Mouse (Mus musculus): ENCODE data around the gene 1810013L24Rik. TPM values are rescaled to one million over a fixed set of nuclear protein-coding genes. Genes with fewer than 3 reads are reported as not detected.

1810013L24Rik gene
- 20.7 and 23.0 TPM in 2 replicates for polyA plus RNA-seq (2014; fragmentation: Nextera tagmentation; extraction: Ambion mirVana)

DNA sequence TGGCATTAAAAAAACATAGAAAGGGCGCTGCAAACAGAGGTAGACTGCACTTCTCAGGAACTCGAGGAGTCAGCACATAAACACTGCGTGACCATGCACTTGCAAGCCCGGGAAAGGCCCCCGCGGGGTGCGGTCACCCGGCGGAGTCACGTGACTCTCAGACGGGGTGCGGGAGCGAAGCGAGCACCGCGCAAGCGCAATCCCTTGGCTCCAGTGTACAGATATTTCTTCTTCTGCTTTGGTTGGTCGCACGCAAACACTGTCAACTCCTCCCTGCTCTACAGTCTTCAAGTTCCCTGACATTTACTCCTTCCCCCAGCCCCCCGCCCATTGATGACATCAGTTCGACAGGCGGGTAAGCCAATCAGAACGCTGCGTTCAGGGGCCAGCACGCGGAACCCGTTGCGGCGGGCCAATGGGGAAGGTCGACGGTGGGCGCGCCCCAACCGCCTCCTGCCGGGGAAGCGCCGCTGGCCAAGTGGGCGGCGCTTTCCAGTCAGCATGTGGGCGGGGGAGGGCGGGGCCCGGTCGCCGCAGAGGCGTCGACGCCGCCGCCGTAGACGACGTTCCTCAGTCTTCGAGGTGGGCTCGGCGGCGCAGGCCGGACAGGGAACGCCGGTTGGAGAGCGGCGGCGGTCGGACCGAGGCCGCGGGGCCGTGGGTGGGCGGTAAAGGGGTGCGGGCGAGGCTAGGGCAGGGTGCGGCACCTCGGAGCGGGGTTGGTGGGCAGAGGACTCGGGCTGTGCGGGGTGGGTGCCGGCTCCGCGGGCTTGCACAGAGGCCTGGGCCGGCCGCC is at the start of gene 1810013L24Rik:
Gene 1810013L24Rik, plus strand, starts transcription at position 537 of the 796 bp plus-strand sequence.
- no peaks in the 10 kb centered on the region for H3K36me3 ChIP-seq (ENCODE audit: control insufficient read depth, insufficient read depth, low read length)
- under 1% methylated on average over 68 of the region's 80 CpGs for whole genome bisulfite sequencing
- H3K9me3 ChIP-seq (ENCODE audit: control insufficient read depth, low read length): no peaks in the 10 kb centered on the region
- peak within 1 kb of the TSS; percentile 90 for H3K27ac ChIP-seq (ENCODE audit: low read depth, low read length)
- H3K4me3 ChIP-seq (ENCODE audit: low read depth, low read length): peak within 1 kb of the TSS; percentile 100
- H3K4me1 ChIP-seq (replicated peaks; ENCODE audit: control insufficient read depth, insufficient read depth, low read length): no peaks in the 10 kb centered on the region
- no peaks in the 10 kb centered on the region for H3K27me3 ChIP-seq (ENCODE audit: control insufficient read depth, insufficient read depth, low read length)
- H3K9ac ChIP-seq (ENCODE audit: low read depth, low read length): peak within 1 kb of the TSS; percentile 100
- peak within 1 kb of the TSS; percentile 83 for H3K4me2 ChIP-seq (replicated peaks; ENCODE audit: low read depth, low read length)
- ATAC-seq (ENCODE audit: low FRiP score) (peak; percentile 96), DNase-seq (ENCODE audit: low spot score) (peak; percentile 97)

DNA sequence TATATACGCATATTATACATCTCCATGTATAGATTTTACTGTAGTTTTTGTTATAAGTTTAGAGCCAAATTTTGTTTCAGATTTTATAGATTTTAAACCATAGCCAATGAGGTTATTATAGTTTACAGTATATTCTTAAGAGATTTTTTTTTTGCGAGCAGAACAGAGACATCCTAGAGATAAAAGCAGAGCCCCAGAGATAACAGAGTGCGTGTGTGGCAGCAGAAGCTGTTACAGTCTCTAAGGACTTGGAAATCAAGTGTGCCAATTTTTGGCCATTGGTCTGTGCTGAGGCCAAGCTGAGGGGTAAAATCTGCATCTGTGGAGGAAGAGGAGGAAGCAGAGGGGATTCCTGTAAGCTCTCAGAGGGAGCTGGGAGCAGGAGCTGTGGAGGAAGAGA is 49.7 kb upstream of the 1810013L24Rik start:
- no peak for DNase-seq (ENCODE audit: low spot score)
- Histone ChIP-seq H3K4me3 (ENCODE audit: low read depth, low read length) (no peak overlapping the region), H3K27me3 (ENCODE audit: control insufficient read depth, insufficient read depth, low read length) (no peaks in the 10 kb centered on the region), H3K27ac (ENCODE audit: low read depth, low read length) (no peak overlapping the region), H3K36me3 (ENCODE audit: control insufficient read depth, insufficient read depth, low read length) (no peaks in the 10 kb centered on the region), H3K9ac (ENCODE audit: low read depth, low read length) (no peak overlapping the region), H3K9me3 (ENCODE audit: control insufficient read depth, low read length) (no peaks in the 10 kb centered on the region), H3K4me1 (replicated peaks; ENCODE audit: control insufficient read depth, insufficient read depth, low read length) (no peaks in the 10 kb centered on the region), H3K4me2 (replicated peaks; ENCODE audit: low read depth, low read length) (no peak overlapping the region)
- 94% methylated on average over 3 of the region's 3 CpGs for WGBS
- ATAC-seq (ENCODE audit: low FRiP score): no peak

DNA sequence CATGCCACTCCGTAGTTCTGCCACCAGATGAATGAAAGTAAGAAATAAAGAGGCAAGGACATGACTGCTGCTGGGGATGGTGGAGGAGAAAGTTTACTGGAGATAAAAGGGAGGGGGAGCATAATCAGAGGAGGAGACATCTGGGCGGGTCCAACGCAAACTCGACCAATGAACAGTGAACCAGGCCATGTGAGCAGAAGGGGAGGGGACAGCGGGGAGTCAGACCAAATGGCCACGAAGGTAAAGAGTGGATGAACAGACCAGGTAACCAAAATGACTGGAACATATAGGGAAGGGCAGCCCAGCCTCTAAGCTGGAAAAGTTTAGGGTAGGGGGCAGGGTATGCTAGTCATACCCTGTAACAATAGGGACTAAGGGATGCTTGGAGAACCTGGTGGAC is 48.7 kb upstream of the 1810013L24Rik start:
- Histone ChIP-seq H3K27me3 (ENCODE audit: control insufficient read depth, insufficient read depth, low read length) (no peaks in the 10 kb centered on the region), H3K4me3 (ENCODE audit: low read depth, low read length) (no peak overlapping the region), H3K4me2 (replicated peaks; ENCODE audit: low read depth, low read length) (no peak overlapping the region), H3K27ac (ENCODE audit: low read depth, low read length) (no peak overlapping the region), H3K9me3 (ENCODE audit: control insufficient read depth, low read length) (no peaks in the 10 kb centered on the region), H3K4me1 (replicated peaks; ENCODE audit: control insufficient read depth, insufficient read depth, low read length) (no peaks in the 10 kb centered on the region), H3K36me3 (ENCODE audit: control insufficient read depth, insufficient read depth, low read length) (no peaks in the 10 kb centered on the region), H3K9ac (ENCODE audit: low read depth, low read length) (no peak overlapping the region)
- ATAC-seq (ENCODE audit: low FRiP score): no peak
- DNase-seq (ENCODE audit: low spot score): no peak
- WGBS: 66% methylated on average over 6 of the region's 6 CpGs

GRCm38 (mm10) chr16:8781660-8782059 is 48.2 kb upstream of the 1810013L24Rik start:
- Histone ChIP-seq H3K27ac (ENCODE audit: low read depth, low read length) (no peak overlapping the region), H3K9ac (ENCODE audit: low read depth, low read length) (no peak overlapping the region), H3K36me3 (ENCODE audit: control insufficient read depth, insufficient read depth, low read length) (no peaks in the 10 kb centered on the region), H3K9me3 (ENCODE audit: control insufficient read depth, low read length) (no peaks in the 10 kb centered on the region), H3K4me2 (replicated peaks; ENCODE audit: low read depth, low read length) (no peak overlapping the region), H3K4me3 (ENCODE audit: low read depth, low read length) (no peak overlapping the region), H3K27me3 (ENCODE audit: control insufficient read depth, insufficient read depth, low read length) (no peaks in the 10 kb centered on the region), H3K4me1 (replicated peaks; ENCODE audit: control insufficient read depth, insufficient read depth, low read length) (no peaks in the 10 kb centered on the region)
- WGBS: 83% methylated on average over 2 of the region's 2 CpGs
- ATAC-seq (ENCODE audit: low FRiP score): no peak
- no peak for DNase-seq (ENCODE audit: low spot score)

DNA sequence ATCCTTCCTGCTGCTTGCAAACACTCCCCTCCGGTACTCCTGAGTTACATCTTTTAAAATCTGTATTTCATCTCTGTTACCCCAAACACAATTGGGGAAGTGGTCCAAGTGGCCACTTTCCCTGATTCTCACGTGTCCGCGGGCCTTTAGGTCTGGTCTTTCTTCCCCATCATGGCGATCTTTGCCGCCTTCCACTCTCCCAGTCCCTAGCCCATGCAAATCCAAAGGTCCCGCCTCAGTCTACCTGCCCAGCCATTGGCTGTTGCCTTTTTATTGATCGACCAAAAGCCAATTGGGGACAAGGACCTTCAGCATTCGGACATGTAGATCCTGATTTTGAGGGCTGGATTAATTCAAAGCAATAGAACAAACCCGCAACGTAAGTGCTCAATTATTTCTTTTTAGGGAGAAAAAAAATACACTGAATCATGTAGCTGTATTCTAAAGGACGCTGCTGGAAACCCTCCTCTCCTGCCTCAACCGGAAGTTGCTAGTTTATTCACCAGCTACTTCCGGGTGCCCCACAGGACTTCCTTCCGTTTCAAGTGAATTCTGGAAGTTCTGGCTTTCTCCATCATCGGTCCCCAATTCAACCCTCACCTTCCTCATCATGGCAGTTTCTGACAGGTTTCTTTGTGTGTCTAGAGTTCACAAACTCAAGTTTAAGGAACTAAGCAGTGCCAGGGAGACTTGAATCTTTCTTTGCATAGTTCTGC is 46.5 kb upstream of the 1810013L24Rik start:
- Histone ChIP-seq H3K36me3 (ENCODE audit: control insufficient read depth, insufficient read depth, low read length) (no peaks in the 10 kb centered on the region), H3K4me2 (replicated peaks; ENCODE audit: low read depth, low read length) (no peak overlapping the region), H3K27me3 (ENCODE audit: control insufficient read depth, insufficient read depth, low read length) (no peaks in the 10 kb centered on the region), H3K4me1 (replicated peaks; ENCODE audit: control insufficient read depth, insufficient read depth, low read length) (no peaks in the 10 kb centered on the region), H3K9me3 (ENCODE audit: control insufficient read depth, low read length) (no peaks in the 10 kb centered on the region), H3K4me3 (ENCODE audit: low read depth, low read length) (no peak overlapping the region), H3K9ac (ENCODE audit: low read depth, low read length) (no peak overlapping the region), H3K27ac (ENCODE audit: low read depth, low read length) (no peak overlapping the region)
- no peak for ATAC-seq (ENCODE audit: low FRiP score)
- WGBS: 86% methylated on average over 16 of the region's 16 CpGs
- DNase-seq (ENCODE audit: low spot score): no peak

GRCm38 (mm10) chr16:8784753-8785152 is 45.1 kb upstream of the 1810013L24Rik start:
- Histone ChIP-seq H3K9me3 (ENCODE audit: control insufficient read depth, low read length) (no peaks in the 10 kb centered on the region), H3K36me3 (ENCODE audit: control insufficient read depth, insufficient read depth, low read length) (no peaks in the 10 kb centered on the region), H3K4me1 (replicated peaks; ENCODE audit: control insufficient read depth, insufficient read depth, low read length) (no peaks in the 10 kb centered on the region), H3K27ac (ENCODE audit: low read depth, low read length) (no peak overlapping the region), H3K9ac (ENCODE audit: low read depth, low read length) (no peak overlapping the region), H3K4me3 (ENCODE audit: low read depth, low read length) (no peak overlapping the region), H3K27me3 (ENCODE audit: control insufficient read depth, insufficient read depth, low read length) (no peaks in the 10 kb centered on the region), H3K4me2 (replicated peaks; ENCODE audit: low read depth, low read length) (no peak overlapping the region)
- DNase-seq (ENCODE audit: low spot score) (no peak), ATAC-seq (ENCODE audit: low FRiP score) (no peak)
- 73% methylated on average over 3 of the region's 3 CpGs for WGBS

DNA sequence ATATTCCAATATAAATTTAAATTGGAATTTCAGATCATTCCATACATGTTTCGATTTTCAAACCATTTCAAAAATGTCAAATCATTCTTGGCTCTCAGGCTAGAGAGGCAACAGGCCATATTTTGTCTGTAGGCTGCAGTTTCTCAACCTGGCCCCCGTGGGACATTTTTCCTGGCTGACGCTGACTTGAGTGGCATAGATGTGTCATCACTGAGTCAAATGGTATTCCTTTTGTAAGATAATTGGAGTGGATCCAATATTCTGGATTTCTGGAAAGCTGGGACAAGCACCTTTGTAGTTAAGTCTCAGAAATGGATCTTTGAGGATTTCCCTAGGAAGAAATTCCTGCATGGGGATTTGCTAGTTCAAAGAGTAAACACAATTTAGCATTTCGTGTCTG is 39.0 kb upstream of the 1810013L24Rik start:
- no peak for DNase-seq (ENCODE audit: low spot score)
- Histone ChIP-seq H3K36me3 (ENCODE audit: control insufficient read depth, insufficient read depth, low read length) (no peaks in the 10 kb centered on the region), H3K27ac (ENCODE audit: low read depth, low read length) (no peak overlapping the region), H3K27me3 (ENCODE audit: control insufficient read depth, insufficient read depth, low read length) (no peaks in the 10 kb centered on the region), H3K9ac (ENCODE audit: low read depth, low read length) (no peak overlapping the region), H3K9me3 (ENCODE audit: control insufficient read depth, low read length) (no peaks in the 10 kb centered on the region), H3K4me3 (ENCODE audit: low read depth, low read length) (no peak overlapping the region), H3K4me1 (replicated peaks; ENCODE audit: control insufficient read depth, insufficient read depth, low read length) (no peaks in the 10 kb centered on the region), H3K4me2 (replicated peaks; ENCODE audit: low read depth, low read length) (no peak overlapping the region)
- 90% methylated on average over 4 of the region's 4 CpGs for WGBS
- ATAC-seq (ENCODE audit: low FRiP score): no peak

- Histone ChIP-seq H3K36me3 (ENCODE audit: control insufficient read depth, insufficient read depth, low read length) (no peaks in the 10 kb centered on the region), H3K4me2 (replicated peaks; ENCODE audit: low read depth, low read length) (no peak within 1 kb of the TSS), H3K27me3 (ENCODE audit: control insufficient read depth, insufficient read depth, low read length) (no peaks in the 10 kb centered on the region), H3K4me1 (replicated peaks; ENCODE audit: control insufficient read depth, insufficient read depth, low read length) (no peaks in the 10 kb centered on the region), H3K9ac (ENCODE audit: low read depth, low read length) (no peak within 1 kb of the TSS), H3K9me3 (ENCODE audit: control insufficient read depth, low read length) (no peaks in the 10 kb centered on the region), H3K27ac (ENCODE audit: low read depth, low read length) (no peak within 1 kb of the TSS), H3K4me3 (ENCODE audit: low read depth, low read length) (no peak within 1 kb of the TSS)
- WGBS: 94% methylated on average over 20 of the region's 20 CpGs
- ATAC-seq (ENCODE audit: low FRiP score) (no peak), DNase-seq (ENCODE audit: low spot score) (no peak)
Measured at GRCm38 (mm10) chr16:8791949-8792557, 37.8 kb upstream of the 1810013L24Rik start, which contains the start of gene Usp7. TSS of gene Usp7 (minus strand) at chr16:8792308.

Data from hindbrain, embryonic 11.5 days (tissue).